ENCODE assay signal across 8 mouse cellular contexts in the genomic region with DNA sequence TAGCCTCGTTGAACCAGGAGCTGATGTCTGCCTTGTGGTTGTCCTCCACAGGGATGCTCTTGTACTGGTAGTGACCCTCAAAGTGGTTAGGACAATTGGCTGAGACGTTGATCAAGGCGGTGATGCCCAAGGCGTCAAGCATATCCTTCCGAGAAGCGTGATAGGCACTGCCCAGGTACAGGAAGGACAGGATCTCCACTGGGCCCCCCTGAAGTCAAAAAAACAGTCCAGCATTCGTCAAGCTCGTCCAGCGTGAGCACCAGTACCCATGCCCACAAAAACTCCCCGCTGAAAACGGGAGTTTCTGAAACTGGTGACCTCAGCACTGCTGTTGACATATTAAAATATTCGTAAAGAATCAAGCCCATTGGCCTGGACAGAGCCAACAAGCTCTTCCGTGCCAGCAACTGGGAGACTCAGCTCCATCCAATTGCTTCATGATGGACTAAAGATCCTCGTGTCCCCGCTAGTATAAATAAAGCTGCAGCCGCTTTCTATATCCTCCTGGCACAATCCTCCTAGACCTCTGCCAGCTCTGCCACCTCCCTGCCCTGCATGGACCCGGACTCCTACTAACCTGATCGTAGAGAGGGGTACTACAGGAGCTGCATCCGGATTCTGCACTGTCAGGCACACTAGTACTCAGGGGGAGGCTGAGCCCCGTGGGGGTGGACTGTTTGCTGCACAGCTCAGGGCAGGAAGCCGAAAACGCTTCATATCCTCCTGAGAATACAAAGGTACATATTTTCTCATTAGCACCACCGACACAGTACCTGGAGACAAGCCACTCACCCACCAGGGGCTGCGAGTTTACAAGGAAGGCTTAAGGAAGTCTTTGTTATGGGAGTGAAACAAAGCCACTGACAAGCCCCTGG. TPM values are rescaled to one million over a fixed set of nuclear protein-coding genes. Genes with fewer than 3 reads are reported as not detected.
DNase-seq lines count a peak whose midpoint lies in the region; ATAC-seq and TF ChIP-seq lines count a peak whose summit lies in the region.

No protein-coding gene starts in this region.

- peaks cover 24% of the 10 kb centered on the region for H3K36me3 ChIP-seq in C2C12 (ENCODE audit: control insufficient read depth, insufficient read depth)
- H3K36me3 ChIP-seq in embryonic facial prominence, embryonic 10.5 days (replicated peaks): peaks cover 21% of the 10 kb centered on the region
- H3K36me3 ChIP-seq in heart, embryonic 11.5 days (ENCODE audit: control insufficient read depth, insufficient read depth, low read length): no peaks in the 10 kb centered on the region
- H3K36me3 ChIP-seq in kidney, embryonic 15.5 days: peaks cover 9% of the 10 kb centered on the region; the same call in 1 of the 2 replicates
- peaks cover 21% of the 10 kb centered on the region for H3K36me3 ChIP-seq in lung, embryonic 14.5 days (ENCODE audit: insufficient read depth)

- peak overlapping the region; percentile 64 for H3ac ChIP-seq in C2C12 (ENCODE audit: control insufficient read depth, insufficient read length, low read depth)

- WGBS in embryonic facial prominence, embryonic 10.5 days: 27% methylated on average over 24 of the region's 24 CpGs
- WGBS in heart, embryonic 11.5 days (ENCODE audit: insufficient replicate concordance): 20% methylated on average over 24 of the region's 24 CpGs
- WGBS in kidney, embryonic 15.5 days: 16% methylated on average over 24 of the region's 24 CpGs
- 9% methylated on average over 24 of the region's 24 CpGs for WGBS in lung, embryonic 14.5 days

- H3K79me2 ChIP-seq in C2C12 (ENCODE audit: control insufficient read depth, insufficient read depth): peaks cover 25% of the 10 kb centered on the region

- no peaks in the 10 kb centered on the region for H3K27me3 ChIP-seq in C2C12 (ENCODE audit: control insufficient read depth, insufficient read depth, insufficient read length)
- peaks cover 17% of the 10 kb centered on the region for H3K27me3 ChIP-seq in embryonic facial prominence, embryonic 10.5 days (replicated peaks; ENCODE audit: low read depth, poor library complexity, severe bottlenecking)
- no peaks in the 10 kb centered on the region for H3K27me3 ChIP-seq in heart, embryonic 11.5 days (ENCODE audit: control insufficient read depth, insufficient read depth, low read length)
- H3K27me3 ChIP-seq in kidney, embryonic 15.5 days: no peaks in the 10 kb centered on the region
- H3K27me3 ChIP-seq in lung, embryonic 14.5 days (ENCODE audit: insufficient read depth, low read length): no peaks in the 10 kb centered on the region

- peak overlapping the region; percentile 67 for H3K4me3 ChIP-seq in C2C12 (ENCODE audit: insufficient read depth, poor library complexity, severe bottlenecking)
- H3K4me3 ChIP-seq in embryonic facial prominence, embryonic 10.5 days: peak overlapping the region; percentile 66
- H3K4me3 ChIP-seq in heart, embryonic 11.5 days (ENCODE audit: low read depth, low read length): peak overlapping the region; percentile 79
- peak overlapping the region; percentile 78 for H3K4me3 ChIP-seq in kidney, embryonic 15.5 days (replicated peaks)
- H3K4me3 ChIP-seq in lung, embryonic 14.5 days (ENCODE audit: low read depth, low read length): peak overlapping the region; percentile 78

- no peak for TF ChIP-seq CTCF in C2C12 (IDR thresholded peaks at IDR 0.05; ENCODE audit: control insufficient read depth, insufficient read depth, insufficient read length)
- no peak for TF ChIP-seq CTCF in lung, embryonic 14.5 days (IDR thresholded peaks at IDR 0.05; ENCODE audit: low read depth)

- H3K4me2 ChIP-seq in heart, embryonic 11.5 days: peak overlapping the region; percentile 83
- H3K4me2 ChIP-seq in kidney, embryonic 15.5 days: peak overlapping the region; percentile 82
- H3K4me2 ChIP-seq in lung, embryonic 14.5 days: peak overlapping the region; percentile 88

- peaks cover 62% of the 10 kb centered on the region for H3K4me1 ChIP-seq in embryonic facial prominence, embryonic 10.5 days
- H3K4me1 ChIP-seq in heart, embryonic 11.5 days (ENCODE audit: control insufficient read depth, insufficient read depth, low read length): peaks cover 55% of the 10 kb centered on the region
- peaks cover 63% of the 10 kb centered on the region for H3K4me1 ChIP-seq in kidney, embryonic 15.5 days
- peaks cover 48% of the 10 kb centered on the region for H3K4me1 ChIP-seq in lung, embryonic 14.5 days (ENCODE audit: insufficient read depth)

- H3K9me3 ChIP-seq in embryonic facial prominence, embryonic 10.5 days: no peaks in the 10 kb centered on the region
- H3K9me3 ChIP-seq in heart, embryonic 11.5 days (replicated peaks; ENCODE audit: control insufficient read depth, low read length): no peaks in the 10 kb centered on the region
- H3K9me3 ChIP-seq in kidney, embryonic 15.5 days (replicated peaks): no peaks in the 10 kb centered on the region
- no peaks in the 10 kb centered on the region for H3K9me3 ChIP-seq in lung, embryonic 14.5 days (ENCODE audit: low read depth, low read length)

- ATAC-seq in heart, embryonic 11.5 days (replicated peaks; ENCODE audit: insufficient number of reproducible peaks, low FRiP score, low TSS enrichment): no peak
- ATAC-seq in kidney, embryonic 15.5 days (replicated peaks; ENCODE audit: low FRiP score): no peak
- ATAC-seq in lung, embryonic 14.5 days (ENCODE audit: insufficient read depth): no peak

- peak overlapping the region; percentile 99 for H3K9ac ChIP-seq in heart, embryonic 11.5 days (ENCODE audit: low read depth, low read length)
- H3K9ac ChIP-seq in kidney, embryonic 15.5 days: peak overlapping the region; percentile 91
- H3K9ac ChIP-seq in lung, embryonic 14.5 days: peak overlapping the region; percentile 90

- peak overlapping the region; percentile 97 for H3K27ac ChIP-seq in embryonic facial prominence, embryonic 10.5 days (replicated peaks)
- H3K27ac ChIP-seq in heart, embryonic 11.5 days (ENCODE audit: low read depth, low read length): peak overlapping the region; percentile 99
- H3K27ac ChIP-seq in kidney, embryonic 15.5 days: peak overlapping the region; percentile 98
- H3K27ac ChIP-seq in lung, embryonic 14.5 days (ENCODE audit: low read depth): peak overlapping the region; percentile 99

- DNase-seq in NIH3T3 (ENCODE audit: low read depth): peak; percentile 85
- peak; percentile 51 for DNase-seq in embryonic facial prominence, embryonic 10.5 days (ENCODE audit: low spot score)
- DNase-seq in lung, embryonic 14.5 days: peak; percentile 81
- DNase-seq in retina, embryonic 14.5 days (ENCODE audit: low spot score): peak; percentile 48
- no peak for DNase-seq in yolk sac, embryonic 10.5 days (ENCODE audit: low spot score)

- peaks cover 13% of the 10 kb centered on the region for H3K79me3 ChIP-seq in C2C12 (ENCODE audit: low read depth)

TF ChIP-seq in C2C12, 6 proteins besides CTCF, POLR2A, EP300 and RAD21:
- TF ChIP-seq MYOD1 (IDR thresholded peaks at IDR 0.05; ENCODE audit: control insufficient read depth, insufficient read length, low read depth) (no peak), FOSL1 (IDR thresholded peaks at IDR 0.05; ENCODE audit: insufficient read depth, low read length, poor library complexity, severe bottlenecking) (no peak), USF1 (IDR thresholded peaks at IDR 0.05; ENCODE audit: low read depth) (no peak)

RNA-seq across cellular contexts. Expression of gene Ergic1, which starts 54.1 kb away (rescaled TPM):
- 114 TPM for polyA plus RNA-seq in C2C12 (2012; fragmentation: generic; extraction: Trizol)
- 107 and 109 TPM in 2 replicates for polyA plus RNA-seq in embryonic facial prominence, embryonic 10.5 days (2016; fragmentation: Nextera tagmentation; extraction: Ambion mirVana)
- 147 TPM in 2 replicates for polyA plus RNA-seq in heart, embryonic 11.5 days (2014; fragmentation: Nextera tagmentation; extraction: Ambion mirVana)
- 124 and 131 TPM in 2 replicates for polyA plus RNA-seq in kidney, embryonic 15.5 days (2015; fragmentation: Nextera tagmentation; extraction: Ambion mirVana)
- 125 and 127 TPM in 2 replicates for polyA plus RNA-seq in lung, embryonic 14.5 days (2014; fragmentation: Nextera tagmentation; extraction: Ambion mirVana)

RNA-seq across cellular contexts. Expression of gene Dusp1, which starts 54.7 kb away (rescaled TPM):
- polyA plus RNA-seq in C2C12 (2012; fragmentation: generic; extraction: Trizol): 16.4 TPM
- polyA plus RNA-seq in embryonic facial prominence, embryonic 10.5 days (2016; fragmentation: Nextera tagmentation; extraction: Ambion mirVana): 22.5 and 23.3 TPM in 2 replicates
- 30.0 and 33.9 TPM in 2 replicates for polyA plus RNA-seq in heart, embryonic 11.5 days (2014; fragmentation: Nextera tagmentation; extraction: Ambion mirVana)
- polyA plus RNA-seq in kidney, embryonic 15.5 days (2015; fragmentation: Nextera tagmentation; extraction: Ambion mirVana): 23.1 and 24.8 TPM in 2 replicates
- polyA plus RNA-seq in lung, embryonic 14.5 days (2014; fragmentation: Nextera tagmentation; extraction: Ambion mirVana): 19.7 and 24.5 TPM in 2 replicates
